Mouse (Mus musculus) limb, embryonic 13.5 days (tissue): ENCODE results near the gene Igsf21. TPM values are rescaled to one million over a fixed set of nuclear protein-coding genes. Genes with fewer than 3 reads are reported as not detected.

Experiments used
- ATAC-seq: fragments of 200-750 bp; cut with Nextera tagmentation; 2 replicates; pipeline ENCODE4 v1.8.0; 2017; ENCODE audit warnings: low read depth, moderate number of reproducible peaks, moderate TSS enrichment; ENCODE audit not compliant: low FRiP score
- H3K27ac ChIP-seq: fragments of 300-500 bp; sonication (generic); 2 replicates; pipeline ENCODE4 v1.5.1; 2015; ENCODE audit warnings: inconsistent platforms, mild to moderate bottlenecking, moderate library complexity
- H3K27me3 ChIP-seq: fragments of 300-500 bp; sonication (generic); 2 replicates; pipeline ENCODE4 v1.6.1; 2015; ENCODE audit warnings: mild to moderate bottlenecking, inconsistent platforms
- H3K36me3 ChIP-seq: fragments of 300-500 bp; sonication (generic); 2 replicates; pipeline ENCODE4 v1.6.1; 2015; ENCODE audit warnings: inconsistent platforms, mild to moderate bottlenecking, moderate library complexity
- H3K4me1 ChIP-seq: fragments of 300-500 bp; sonication (generic); 2 replicates; pipeline ENCODE4 v1.6.1; 2015; ENCODE audit warnings: inconsistent platforms
- H3K4me2 ChIP-seq: fragments of 300-500 bp; sonication (generic); replicated peaks from 2 replicates; pipeline ENCODE4 v1.6.1; 2015; ENCODE audit warnings: inconsistent platforms, mild to moderate bottlenecking, moderate library complexity
- H3K4me3 ChIP-seq: fragments of 300-500 bp; sonication (generic); 2 replicates; pipeline ENCODE4 v1.5.1; 2015; ENCODE audit warnings: moderate library complexity, mild to moderate bottlenecking, inconsistent platforms
- H3K9ac ChIP-seq: fragments of 300-500 bp; sonication (generic); 2 replicates; pipeline ENCODE4 v1.6.1; 2015; ENCODE audit warnings: mild to moderate bottlenecking, inconsistent platforms
- H3K9me3 ChIP-seq: fragments of 300-500 bp; sonication (generic); 2 replicates; pipeline ENCODE4 v1.6.1; 2016; ENCODE audit warnings: inconsistent platforms
- WGBS: fragments of 180-500 bp; shearing (Covaris S2); methylation state at CpG from one replicate; pipeline ENCODE4 v1.1.7; 2015; 5-methylcytosine and 5-hydroxymethylcytosine counted together
- polyA plus RNA-seq: library from polyadenylated mRNA; unstranded; fragments of >200 nt; fragmentation: Nextera tagmentation; extraction: Ambion mirVana; gene quantifications from 2 replicates; pipeline ENCODE4 v1.2.1, GENCODE M21; 2015

Igsf21 gene
- polyA plus RNA-seq, 1 experiment from 2014 or later = 0.32 TPM

- 8% methylated on average over 6 of the region's 6 CpGs for WGBS
- no peak overlapping the region for H3K27ac ChIP-seq
- H3K4me3 ChIP-seq = no peak overlapping the region
- ATAC-seq = no peak
- H3K4me2 ChIP-seq = no peak overlapping the region
- no peaks in the 10 kb centered on the region for H3K36me3 ChIP-seq
- peaks cover 81% of the 10 kb centered on the region for H3K27me3 ChIP-seq
- H3K9ac ChIP-seq = no peak overlapping the region
- H3K4me1 ChIP-seq = peaks cover 36% of the 10 kb centered on the region
- H3K9me3 ChIP-seq = no peaks in the 10 kb centered on the region
These were observed 141.8 kb downstream of the Igsf21 start for GRCm38 (mm10) chr4:140104795-140105194.

GRCm38 (mm10) chr4:140103341-140104027 lies 143.1 kb downstream of the Igsf21 start:
- peaks cover 25% of the 10 kb centered on the region for H3K4me1 ChIP-seq

GRCm38 (mm10) chr4:140102581-140103200 lies 143.9 kb downstream of the Igsf21 start:
- no peaks in the 10 kb centered on the region for H3K36me3 ChIP-seq
- WGBS = 11% methylated on average over 11 of the region's 11 CpGs
- H3K9me3 ChIP-seq = no peaks in the 10 kb centered on the region
- no peak overlapping the region for H3K27ac ChIP-seq
- peaks cover 24% of the 10 kb centered on the region for H3K4me1 ChIP-seq
- H3K4me2 ChIP-seq = no peak overlapping the region
- no peak overlapping the region for H3K4me3 ChIP-seq
- H3K27me3 ChIP-seq = peaks cover 72% of the 10 kb centered on the region
- ATAC-seq = no peak
- no peak overlapping the region for H3K9ac ChIP-seq

More at GRCm38 (mm10) chr4:140103341-140104027, 143.1 kb downstream of the Igsf21 start:
- peaks cover 78% of the 10 kb centered on the region for H3K27me3 ChIP-seq
- H3K4me2 ChIP-seq = peak overlapping the region; percentile 45
- ATAC-seq = no peak
- H3K9ac ChIP-seq = peak overlapping the region; percentile 19; the same call in 1 of the 2 replicates
- H3K27ac ChIP-seq = no peak overlapping the region
- WGBS = 2% methylated on average over 28 of the region's 28 CpGs
- no peaks in the 10 kb centered on the region for H3K9me3 ChIP-seq
- H3K4me3 ChIP-seq = peak overlapping the region; percentile 12; the same call in 1 of the 2 replicates
- no peaks in the 10 kb centered on the region for H3K36me3 ChIP-seq

GRCm38 (mm10) chr4:140101106-140101505 lies 145.5 kb downstream of the Igsf21 start:
- H3K36me3 ChIP-seq = no peaks in the 10 kb centered on the region
- ATAC-seq = no peak
- H3K9me3 ChIP-seq = no peaks in the 10 kb centered on the region
- peaks cover 56% of the 10 kb centered on the region for H3K27me3 ChIP-seq
- 63% methylated on average over 5 of the region's 5 CpGs for WGBS
- H3K9ac ChIP-seq = no peak overlapping the region
- H3K4me2 ChIP-seq = no peak overlapping the region
- no peak overlapping the region for H3K4me3 ChIP-seq
- H3K27ac ChIP-seq = no peak overlapping the region
- H3K4me1 ChIP-seq = peaks cover 24% of the 10 kb centered on the region

GRCm38 (mm10) chr4:140100141-140100540 lies 146.4 kb downstream of the Igsf21 start:
- 89% methylated on average over 1 of the region's 1 CpGs for WGBS
- H3K27me3 ChIP-seq = peaks cover 50% of the 10 kb centered on the region
- H3K9me3 ChIP-seq = no peaks in the 10 kb centered on the region
- no peak overlapping the region for H3K4me2 ChIP-seq
- H3K4me3 ChIP-seq = no peak overlapping the region
- no peaks in the 10 kb centered on the region for H3K36me3 ChIP-seq
- H3K27ac ChIP-seq = no peak overlapping the region
- H3K4me1 ChIP-seq = peaks cover 26% of the 10 kb centered on the region
- ATAC-seq = no peak
- no peak overlapping the region for H3K9ac ChIP-seq

DNA sequence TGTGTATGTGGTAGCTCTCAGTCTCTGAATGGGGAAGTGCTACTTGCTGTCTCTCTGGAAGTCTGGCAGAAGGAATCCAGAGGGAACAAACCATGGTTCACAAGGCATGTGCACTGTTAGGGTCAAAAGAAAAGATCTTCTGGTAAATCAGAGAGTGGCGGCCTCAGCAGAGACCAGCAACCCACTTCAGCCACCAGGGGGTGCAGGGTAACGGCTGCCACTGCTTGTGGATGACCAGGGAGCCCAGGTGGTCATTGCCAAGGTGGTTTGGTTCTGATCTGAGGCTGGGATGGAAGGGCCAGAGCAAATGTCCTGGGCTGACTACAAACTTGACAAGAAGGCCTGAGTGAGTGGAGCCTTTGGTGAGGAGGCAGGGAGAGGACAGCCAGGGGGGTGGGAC lies 150.3 kb downstream of the Igsf21 start:
- no peaks in the 10 kb centered on the region for H3K9me3 ChIP-seq
- H3K36me3 ChIP-seq = no peaks in the 10 kb centered on the region
- ATAC-seq = no peak
- no peak overlapping the region for H3K4me3 ChIP-seq
- H3K27ac ChIP-seq = no peak overlapping the region
- WGBS = 60% methylated on average over 2 of the region's 2 CpGs
- H3K9ac ChIP-seq = no peak overlapping the region
- H3K4me1 ChIP-seq = peaks cover 16% of the 10 kb centered on the region
- no peak overlapping the region for H3K4me2 ChIP-seq
- peaks cover 20% of the 10 kb centered on the region for H3K27me3 ChIP-seq

DNA sequence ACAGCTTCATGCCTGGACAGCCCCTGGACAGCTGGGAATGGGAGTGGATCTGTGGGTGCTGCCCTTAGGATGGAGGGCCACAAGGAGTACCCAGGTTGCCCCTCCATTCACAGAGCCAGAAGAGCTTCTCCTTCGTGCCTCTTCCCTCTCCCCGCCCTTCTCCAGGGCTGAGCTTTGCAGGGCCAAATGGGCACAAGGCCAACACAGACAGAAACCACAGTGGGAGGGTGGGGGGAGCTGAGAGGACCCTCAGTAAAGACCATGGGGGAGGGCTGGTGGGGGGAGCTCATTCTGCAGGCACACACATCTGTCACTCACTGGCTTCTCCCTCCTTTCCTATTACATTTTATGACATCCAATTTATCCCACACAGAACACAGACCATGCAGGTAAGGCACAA lies 151.7 kb downstream of the Igsf21 start:
- WGBS = 44% methylated on average over 2 of the region's 2 CpGs
- 0 out of 2 replicates have a peak overlapping the region, but pooled peaks have one; percentile 25 for H3K9ac ChIP-seq
- no peak overlapping the region for H3K4me3 ChIP-seq
- no peak overlapping the region for H3K27ac ChIP-seq
- H3K4me2 ChIP-seq = no peak overlapping the region
- no peaks in the 10 kb centered on the region for H3K36me3 ChIP-seq
- peaks cover 17% of the 10 kb centered on the region for H3K27me3 ChIP-seq
- ATAC-seq = no peak
- H3K4me1 ChIP-seq = peaks cover 16% of the 10 kb centered on the region
- H3K9me3 ChIP-seq = no peaks in the 10 kb centered on the region

DNA sequence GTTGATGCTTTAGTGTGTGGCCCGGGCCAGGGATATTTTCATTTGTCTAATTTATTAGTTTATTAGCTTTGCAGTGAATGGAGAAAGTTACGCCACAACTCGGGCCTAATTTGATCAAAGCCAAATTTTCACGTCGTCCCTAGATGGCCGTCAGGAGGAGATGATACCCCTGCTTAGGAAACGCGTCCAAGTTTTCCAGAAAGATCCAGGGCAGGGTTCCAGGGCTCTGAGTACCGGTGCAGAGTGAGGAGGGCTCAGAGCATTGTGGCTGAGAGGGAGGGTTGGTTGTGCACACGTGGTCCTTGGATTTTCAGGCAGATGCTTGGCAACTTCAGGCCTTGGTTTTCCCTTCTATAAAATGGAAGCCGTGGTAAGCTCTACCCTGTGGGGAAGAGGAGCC lies 154.2 kb downstream of the Igsf21 start:
- Histone ChIP-seq H3K27ac (no peak overlapping the region), H3K4me1 (peaks cover 16% of the 10 kb centered on the region), H3K27me3 (peaks cover 13% of the 10 kb centered on the region), H3K4me2 (no peak overlapping the region), H3K9ac (no peak overlapping the region), H3K9me3 (no peaks in the 10 kb centered on the region), H3K36me3 (no peaks in the 10 kb centered on the region), H3K4me3 (no peak overlapping the region)
- WGBS = 54% methylated on average over 11 of the region's 11 CpGs
- ATAC-seq = no peak

DNA sequence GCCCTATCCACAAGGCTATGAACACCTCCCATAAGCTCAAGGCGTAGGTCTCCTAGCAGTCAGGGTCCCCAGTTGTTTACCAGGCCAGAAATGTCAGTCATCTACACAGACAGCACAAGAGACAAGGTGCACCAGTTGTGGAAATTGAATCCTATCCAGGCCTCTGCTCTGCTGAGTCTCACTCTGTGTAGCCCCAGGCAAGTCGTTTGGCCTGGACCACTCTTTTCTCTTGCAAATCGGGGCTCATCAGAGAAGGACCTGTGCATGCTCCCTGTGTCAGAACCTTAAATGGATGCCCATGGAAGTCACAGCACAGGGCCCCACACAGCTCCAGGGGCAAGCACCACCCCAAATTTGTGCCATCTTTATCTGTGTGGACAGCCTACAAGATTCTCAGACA lies 154.9 kb downstream of the Igsf21 start:
- no peak overlapping the region for H3K9ac ChIP-seq
- peaks cover 16% of the 10 kb centered on the region for H3K4me1 ChIP-seq
- H3K27ac ChIP-seq = no peak overlapping the region
- no peaks in the 10 kb centered on the region for H3K36me3 ChIP-seq
- peaks cover 13% of the 10 kb centered on the region for H3K27me3 ChIP-seq
- no peak for ATAC-seq
- H3K4me3 ChIP-seq = no peak overlapping the region
- 59% methylated on average over 3 of the region's 3 CpGs for WGBS
- no peaks in the 10 kb centered on the region for H3K9me3 ChIP-seq
- H3K4me2 ChIP-seq = no peak overlapping the region

DNA sequence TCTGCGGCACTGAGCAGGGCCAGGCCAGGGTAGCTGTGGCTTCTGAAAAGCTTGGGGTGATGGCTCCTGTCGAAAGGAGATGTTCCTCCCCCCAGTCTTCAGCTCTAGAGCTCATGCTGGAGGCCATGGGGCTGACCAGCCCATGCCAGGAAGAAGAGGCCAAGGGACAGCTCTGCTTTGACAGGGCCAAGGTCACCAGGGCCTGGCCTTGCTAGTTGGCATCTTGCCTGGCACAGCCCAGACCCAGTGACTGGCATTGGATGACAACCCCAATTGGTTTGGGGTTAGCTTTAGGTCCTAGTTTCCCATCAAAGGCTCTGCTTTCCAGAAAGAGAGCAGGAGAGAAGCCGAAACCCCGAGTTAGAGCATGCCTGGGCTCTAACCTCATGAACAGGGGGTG lies 156.9 kb downstream of the Igsf21 start:
- H3K9me3 ChIP-seq = no peaks in the 10 kb centered on the region
- no peak overlapping the region for H3K4me3 ChIP-seq
- ATAC-seq = no peak
- H3K4me1 ChIP-seq = peaks cover 11% of the 10 kb centered on the region
- peaks cover 13% of the 10 kb centered on the region for H3K27me3 ChIP-seq
- no peak overlapping the region for H3K27ac ChIP-seq
- no peaks in the 10 kb centered on the region for H3K36me3 ChIP-seq
- no peak overlapping the region for H3K9ac ChIP-seq
- H3K4me2 ChIP-seq = no peak overlapping the region
- WGBS = 91% methylated on average over 4 of the region's 4 CpGs

- Histone ChIP-seq H3K36me3 (no peaks in the 10 kb centered on the region), H3K27me3 (peaks cover 11% of the 10 kb centered on the region), H3K27ac (no peak overlapping the region), H3K9ac (no peak overlapping the region), H3K4me1 (peaks cover 15% of the 10 kb centered on the region), H3K9me3 (no peaks in the 10 kb centered on the region), H3K4me3 (no peak overlapping the region), H3K4me2 (no peak overlapping the region)
- no peak for ATAC-seq
- WGBS = 79% methylated on average over 12 of the region's 12 CpGs
These were observed 157.7 kb downstream of the Igsf21 start for GRCm38 (mm10) chr4:140088711-140089440.

DNA sequence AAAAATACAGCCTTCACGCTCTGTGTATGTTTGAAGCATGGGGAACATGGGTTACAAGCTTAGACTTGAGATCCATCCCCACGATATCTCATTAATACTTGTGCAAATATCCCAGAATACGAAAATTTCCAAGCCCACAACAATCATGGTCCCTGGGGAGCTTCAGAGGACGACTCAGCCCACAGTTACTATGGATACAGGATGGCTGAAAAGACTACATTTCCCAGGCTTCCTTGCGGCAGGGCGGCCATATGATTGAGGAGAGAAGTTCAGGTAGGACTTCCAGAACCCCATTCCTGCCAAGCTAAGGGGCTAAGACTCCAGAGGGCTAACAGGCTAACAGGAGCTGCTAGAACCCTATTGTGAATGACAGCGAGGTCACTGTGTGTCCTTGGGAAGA lies 160.4 kb downstream of the Igsf21 start:
- Histone ChIP-seq H3K4me3 (no peak overlapping the region), H3K4me2 (no peak overlapping the region), H3K36me3 (no peaks in the 10 kb centered on the region), H3K9ac (no peak overlapping the region), H3K9me3 (no peaks in the 10 kb centered on the region), H3K27ac (no peak overlapping the region), H3K27me3 (peaks cover 8% of the 10 kb centered on the region; the same call in 1 of the 2 replicates), H3K4me1 (peaks cover 7% of the 10 kb centered on the region; the same call in 1 of the 2 replicates)
- WGBS = 59% methylated on average over 7 of the region's 7 CpGs
- no peak for ATAC-seq
